Mouse (Mus musculus) cerebellum, postnatal 10 days (tissue): ENCODE measurements at regions not wholly inside any gene's neighbourhood (a gene's known extent, or its start where the extent isn't known, plus 50 kb on each side); places are given as distances from the start of the nearest gene placed in this dataset.
"Not testable (repeated sequence)": the region's sequence is repeated elsewhere in the genome, so short reads cannot be mapped to it uniquely, and the experiment has no call there.

Source experiments
- DNase-seq, 2 experiments: peaks; one replicate each; pipeline ENCODE4 v3.0.0; 2021; ENCODE audit warnings: mixed read lengths in 2 of 2

GRCm38 (mm10) chr15:43581246-43581645 is 3447.1 kb downstream of the 9330182O14Rik start:
- no peak for DNase-seq

- DNase-seq: peak in 1 of 2 experiments; percentile 4
These were observed 3451.6 kb downstream of the 9330182O14Rik start for GRCm38 (mm10) chr15:43585751-43586150.

GRCm38 (mm10) chr15:43588021-43588420 is 3453.9 kb downstream of the 9330182O14Rik start:
- no peak for DNase-seq

- no peak for DNase-seq
These were observed 3473.5 kb downstream of the 9330182O14Rik start for GRCm38 (mm10) chr15:43607700-43608099.

- DNase-seq: peak; percentile 29 to 39
These were observed 3475.7 kb downstream of the 9330182O14Rik start for GRCm38 (mm10) chr15:43609901-43610300.

- no peak for DNase-seq
These were observed 3480.0 kb downstream of the 9330182O14Rik start for GRCm38 (mm10) chr15:43614004-43614661.

- DNase-seq: no peak
These were observed 3481.6 kb downstream of the 9330182O14Rik start for GRCm38 (mm10) chr15:43615727-43616126.

GRCm38 (mm10) chr15:43624431-43624965 is 3490.3 kb downstream of the 9330182O14Rik start:
- no peak for DNase-seq

- DNase-seq: no peak
These were observed 3490.9 kb downstream of the 9330182O14Rik start for GRCm38 (mm10) chr15:43625021-43625510.

- DNase-seq: no peak
These were observed 3516.8 kb downstream of the 9330182O14Rik start for GRCm38 (mm10) chr15:43650818-43651500.

- DNase-seq: no peak
These were observed 3529.5 kb downstream of the 9330182O14Rik start for GRCm38 (mm10) chr15:43663648-43664047.

- DNase-seq: peak; percentile 2 to 5
These were observed 3544.7 kb downstream of the 9330182O14Rik start for GRCm38 (mm10) chr15:43678844-43679243.

GRCm38 (mm10) chr15:43682176-43682575 is 3548.0 kb downstream of the 9330182O14Rik start:
- peak; percentile 48 to 60 for DNase-seq

GRCm38 (mm10) chr15:43691998-43692397 is 3557.8 kb downstream of the 9330182O14Rik start:
- not testable (repeated sequence) for DNase-seq

GRCm38 (mm10) chr15:43695451-43695850 is 3561.3 kb downstream of the 9330182O14Rik start:
- peak in 1 of 2 experiments; percentile 2 for DNase-seq

- no peak for DNase-seq
These were observed 3582.9 kb downstream of the 9330182O14Rik start for GRCm38 (mm10) chr15:43717035-43717434.

GRCm38 (mm10) chr15:43717559-43717958 is 3583.4 kb downstream of the 9330182O14Rik start:
- no peak for DNase-seq

- no peak for DNase-seq
These were observed 3586.8 kb downstream of the 9330182O14Rik start for GRCm38 (mm10) chr15:43720916-43721315.

GRCm38 (mm10) chr15:43735697-43736096 is 3601.5 kb downstream of the 9330182O14Rik start:
- no peak for DNase-seq

- peak; percentile 38 to 65 for DNase-seq
These were observed 3624.1 kb downstream of the 9330182O14Rik start for GRCm38 (mm10) chr15:43758256-43758655.

GRCm38 (mm10) chr15:43764606-43765005 is 3630.4 kb downstream of the 9330182O14Rik start:
- no peak for DNase-seq

- peak; percentile 37 to 66 for DNase-seq
These were observed 3638.6 kb downstream of the 9330182O14Rik start for GRCm38 (mm10) chr15:43772718-43773117.

- peak; percentile 36 to 47 for DNase-seq
These were observed 3648.0 kb downstream of the 9330182O14Rik start for GRCm38 (mm10) chr15:43782126-43782632.
